Mouse (Mus musculus) layer of hippocampus, postnatal 36 days (tissue): ENCODE data around the gene Zfp72. TPM values are rescaled to one million over a fixed set of nuclear protein-coding genes. Genes with fewer than 3 reads are reported as not detected.

Experiments used
- DNase-seq, 2 experiments: peaks; one replicate each; pipeline ENCODE4 v3.0.0; 2022
- microRNA-seq, 2 experiments: library from miRNA; unstranded; fragments of <30 nt; microRNA quantifications; one replicate each; pipeline ENCODE4 v1.2.0; 2021
- total RNA-seq, 2 experiments: library from RNA; stranded (reverse); gene quantifications; 2 replicates each; pipeline ENCODE4 v1.2.3; 2021

The Zfp72 gene
- 1 to 10 TPM; 5.1 to 6.7 TPM for total RNA-seq

GRCm38 (mm10) chr13:74390371-74390990 is at the start of gene Zfp72:
Zfp72 (minus strand) TSS chr13:74390836.
- peak; percentile 72 to 76 for DNase-seq

- DNase-seq, result no peak
These were observed 49.3 kb upstream of the Zfp72 start for GRCm38 (mm10) chr13:74439895-74440294.

GRCm38 (mm10) chr13:74399298-74399839 is 8.7 kb upstream of the Zfp72 start, which contains the start of gene Ftl1-ps1:
Ftl1-ps1 (plus strand) TSS chr13:74399694.
- DNase-seq, result no peak

GRCm38 (mm10) chr13:74391156-74391555 is 520 bp upstream of the Zfp72 start:
- no peak for DNase-seq

GRCm38 (mm10) chr13:74389730-74390129 is 906 bp downstream of the Zfp72 start:
- DNase-seq, result no peak

GRCm38 (mm10) chr13:74382289-74382688 is 8.3 kb downstream of the Zfp72 start:
- no peak for DNase-seq

- peak; percentile 22 to 23 for DNase-seq
These were observed 8.9 kb downstream of the Zfp72 start for GRCm38 (mm10) chr13:74381533-74382276.

- no peak for DNase-seq
These were observed 26.8 kb downstream of the Zfp72 start, which contains the start of gene Lrrc14b for GRCm38 (mm10) chr13:74363859-74364235. Lrrc14b (minus strand) TSS chr13:74364005.

GRCm38 (mm10) chr13:74363176-74363858 is 27.3 kb downstream of the Zfp72 start:
- no peak for DNase-seq

- no peak for DNase-seq
These were observed 28.4 kb downstream of the Zfp72 start for GRCm38 (mm10) chr13:74362218-74362617.

- no peak for DNase-seq
These were observed 34.1 kb downstream of the Zfp72 start for GRCm38 (mm10) chr13:74356491-74356890.

- DNase-seq, result no peak
These were observed 40.2 kb downstream of the Zfp72 start for GRCm38 (mm10) chr13:74350435-74350906.

- peak; percentile 96 for DNase-seq
These were observed 40.8 kb downstream of the Zfp72 start, which contains the start of the genes Sdha and Ccdc127 for GRCm38 (mm10) chr13:74349566-74350434. Sdha (minus strand) TSS chr13:74350280. Ccdc127 (plus strand) TSS chr13:74350309.

- DNase-seq, result no peak
These were observed 49.6 kb downstream of the Zfp72 start for GRCm38 (mm10) chr13:74341036-74341435.

GRCm38 (mm10) chr13:74329321-74329720 is 61.3 kb downstream of the Zfp72 start:
- DNase-seq, result no peak

Small RNA genes lying within 50 kb of the gene (microRNA-seq; reads per million reads assigned to microRNA genes)
- gene Mir692-3, result 0 reads per million in 2 experiments

Other genes with a start within 250 kb of the Zfp72 start
- 10 to 100 TPM; 70.1 to 72.4 TPM for gene Exoc3, start 182.1 kb downstream of the Zfp72 start, total RNA-seq
- 1 to 10 TPM in 1 of 2 experiments, under 1 TPM in 1; 0.80 to 1.2 TPM for gene Ahrr, start 98.5 kb downstream of the Zfp72 start, total RNA-seq
- 10 to 100 TPM; 71.4 to 80.0 TPM for gene Pdcd6, start 73.3 kb downstream of the Zfp72 start, total RNA-seq
- 100 to 1,000 TPM; 300 to 323 TPM for gene Sdha, start 40.6 kb downstream of the Zfp72 start, total RNA-seq
- gene Ccdc127, start 40.5 kb downstream of the Zfp72 start, total RNA-seq, result 10 to 100 TPM; 89.6 to 91.1 TPM
- gene Lrrc14b, start 26.8 kb downstream of the Zfp72 start, total RNA-seq, result not detected
- 100 to 1,000 TPM; 149 to 151 TPM for gene Ftl1-ps1, start 8.9 kb upstream of the Zfp72 start, total RNA-seq
- 1 to 10 TPM; 6.8 to 7.3 TPM for gene Zfp825, start 103.2 kb upstream of the Zfp72 start, total RNA-seq
- gene Erap1, start 248.7 kb upstream of the Zfp72 start, total RNA-seq, result 10 to 100 TPM; 10.4 to 12.6 TPM